Mouse (Mus musculus) liver, embryonic 15.5 days (tissue): ENCODE measurements around the gene Gp9. TPM values are rescaled to one million over a fixed set of nuclear protein-coding genes. Genes with fewer than 3 reads are reported as not detected.

Source experiments
- ATAC-seq: fragments of 200-750 bp; cut with Nextera tagmentation; 2 replicates; pipeline ENCODE4 v1.8.0; 2017; ENCODE audit warnings: moderate number of reproducible peaks, mild to moderate bottlenecking, moderate library complexity; ENCODE audit not compliant: insufficient read depth
- H3K27ac ChIP-seq: fragments of 300-500 bp; sonication (generic); replicated peaks from 2 replicates; pipeline ENCODE4 v1.5.1; 2015; ENCODE audit warnings: mild to moderate bottlenecking, inconsistent platforms
- H3K27me3 ChIP-seq: fragments of 300-500 bp; sonication (generic); 2 replicates; pipeline ENCODE4 v1.6.1; 2015; ENCODE audit warnings: mild to moderate bottlenecking, inconsistent platforms
- H3K36me3 ChIP-seq: fragments of 300-500 bp; sonication (generic); replicated peaks from 2 replicates; pipeline ENCODE4 v1.6.1; 2015; ENCODE audit warnings: moderate library complexity, mild to moderate bottlenecking, inconsistent platforms
- H3K4me1 ChIP-seq: fragments of 300-500 bp; sonication (generic); replicated peaks from 2 replicates; pipeline ENCODE4 v1.6.1; 2015; ENCODE audit warnings: inconsistent platforms
- H3K4me2 ChIP-seq: fragments of 300-500 bp; sonication (generic); 2 replicates; pipeline ENCODE4 v1.6.1; 2015; ENCODE audit warnings: moderate library complexity, mild to moderate bottlenecking, inconsistent platforms
- H3K4me3 ChIP-seq: fragments of 300-500 bp; sonication (generic); replicated peaks from 2 replicates; pipeline ENCODE4 v1.5.1; 2015; ENCODE audit warnings: mild to moderate bottlenecking, inconsistent platforms
- H3K9ac ChIP-seq: fragments of 300-500 bp; sonication (generic); 2 replicates; pipeline ENCODE4 v1.6.1; 2015; ENCODE audit warnings: moderate library complexity, mild to moderate bottlenecking, inconsistent platforms
- H3K9me3 ChIP-seq: fragments of 300-500 bp; sonication (generic); replicated peaks from 2 replicates; pipeline ENCODE4 v1.6.1; 2016; ENCODE audit warnings: inconsistent platforms
- WGBS: fragments of 180-500 bp; shearing (Covaris S2); methylation state at CpG from one replicate; pipeline ENCODE4 v1.1.7; 2015; ENCODE audit warnings: mixed read lengths; ENCODE audit not compliant: insufficient replicate concordance; 5-methylcytosine and 5-hydroxymethylcytosine counted together
- polyA plus RNA-seq: library from polyadenylated mRNA; unstranded; fragments of >200 nt; fragmentation: Nextera tagmentation; extraction: Ambion mirVana; gene quantifications from 2 replicates; pipeline ENCODE4 v1.2.1, GENCODE M21; 2015

Gp9 gene
- polyA plus RNA-seq, 1 experiment from 2014 or later = 26.8 TPM

GRCm38 (mm10) chr6:87802462-87802861, 24.6 kb downstream of the Gp9 start:
- Histone ChIP-seq H3K4me2 (no peak overlapping the region), H3K4me3 (no peak overlapping the region), H3K27ac (no peak overlapping the region), H3K27me3 (no peaks in the 10 kb centered on the region), H3K36me3 (peaks cover 64% of the 10 kb centered on the region), H3K9me3 (no peaks in the 10 kb centered on the region), H3K4me1 (peaks cover 89% of the 10 kb centered on the region), H3K9ac (no peak overlapping the region)
- 76% methylated on average over 7 of the region's 7 CpGs for WGBS
- no peak for ATAC-seq

GRCm38 (mm10) chr6:87804036-87804435, 26.2 kb downstream of the Gp9 start:
- Histone ChIP-seq H3K36me3 (peaks cover 59% of the 10 kb centered on the region), H3K9me3 (no peaks in the 10 kb centered on the region), H3K9ac (no peak overlapping the region), H3K27me3 (no peaks in the 10 kb centered on the region), H3K4me2 (no peak overlapping the region), H3K4me3 (no peak overlapping the region), H3K4me1 (peaks cover 89% of the 10 kb centered on the region), H3K27ac (no peak overlapping the region)
- no peak for ATAC-seq
- WGBS = 40% methylated on average over 1 of the region's 1 CpGs

GRCm38 (mm10) chr6:87804886-87805285, 27.0 kb downstream of the Gp9 start:
- Histone ChIP-seq H3K36me3 (peaks cover 55% of the 10 kb centered on the region), H3K4me3 (no peak overlapping the region), H3K9me3 (no peaks in the 10 kb centered on the region), H3K27ac (peak overlapping the region; percentile 19; the same call in 1 of the 2 replicates), H3K27me3 (no peaks in the 10 kb centered on the region), H3K4me1 (peaks cover 89% of the 10 kb centered on the region), H3K4me2 (no peak overlapping the region), H3K9ac (no peak overlapping the region)
- ATAC-seq = no peak
- 63% methylated on average over 7 of the region's 7 CpGs for WGBS

- Histone ChIP-seq H3K27ac (no peak overlapping the region; the same call in 1 of the 2 replicates), H3K4me1 (peaks cover 89% of the 10 kb centered on the region), H3K9me3 (no peaks in the 10 kb centered on the region), H3K36me3 (peaks cover 55% of the 10 kb centered on the region), H3K27me3 (no peaks in the 10 kb centered on the region), H3K4me2 (no peak overlapping the region), H3K9ac (no peak overlapping the region), H3K4me3 (no peak overlapping the region)
- no peak for ATAC-seq
- WGBS = 88% methylated on average over 7 of the region's 7 CpGs
Measured at GRCm38 (mm10) chr6:87805448-87805847, 27.6 kb downstream of the Gp9 start.

- Histone ChIP-seq H3K36me3 (peaks cover 55% of the 10 kb centered on the region), H3K4me2 (no peak overlapping the region), H3K27ac (peak overlapping the region; percentile 42; the same call in 1 of the 2 replicates), H3K27me3 (no peaks in the 10 kb centered on the region), H3K9me3 (no peaks in the 10 kb centered on the region), H3K4me3 (no peak overlapping the region), H3K4me1 (peaks cover 83% of the 10 kb centered on the region), H3K9ac (no peak overlapping the region)
- ATAC-seq = no peak
- WGBS = 46% methylated on average over 2 of the region's 2 CpGs
Measured at GRCm38 (mm10) chr6:87806028-87806427, 28.2 kb downstream of the Gp9 start.

- peak overlapping the region; percentile 86; the same call in 1 of the 2 replicates for H3K4me2 ChIP-seq
- peak overlapping the region; percentile 100 for H3K27ac ChIP-seq
- H3K4me1 ChIP-seq = peaks cover 77% of the 10 kb centered on the region
- H3K9ac ChIP-seq = no peak overlapping the region
- no peaks in the 10 kb centered on the region for H3K9me3 ChIP-seq
- H3K36me3 ChIP-seq = peaks cover 51% of the 10 kb centered on the region
- H3K4me3 ChIP-seq = no peak overlapping the region; the same call in 1 of the 2 replicates
- no peak for ATAC-seq
- no peaks in the 10 kb centered on the region for H3K27me3 ChIP-seq
- WGBS = 55% methylated on average over 2 of the region's 2 CpGs
Measured at GRCm38 (mm10) chr6:87806857-87807256, 29.0 kb downstream of the Gp9 start.

GRCm38 (mm10) chr6:87807735-87808440, 30.0 kb downstream of the Gp9 start:
- no peak for ATAC-seq
- Histone ChIP-seq H3K4me1 (peaks cover 85% of the 10 kb centered on the region), H3K36me3 (peaks cover 47% of the 10 kb centered on the region), H3K9ac (peak overlapping the region; percentile 62), H3K4me2 (peak overlapping the region; percentile 86), H3K27ac (peak overlapping the region; percentile 100), H3K9me3 (no peaks in the 10 kb centered on the region), H3K4me3 (peak overlapping the region; percentile 86), H3K27me3 (no peaks in the 10 kb centered on the region)
- 51% methylated on average over 4 of the region's 4 CpGs for WGBS

GRCm38 (mm10) chr6:87808521-87808920, 30.6 kb downstream of the Gp9 start:
- Histone ChIP-seq H3K36me3 (peaks cover 46% of the 10 kb centered on the region), H3K9ac (peak overlapping the region; percentile 62), H3K4me3 (peak overlapping the region; percentile 86), H3K9me3 (no peaks in the 10 kb centered on the region), H3K4me2 (peak overlapping the region; percentile 86), H3K27me3 (no peaks in the 10 kb centered on the region), H3K4me1 (peaks cover 86% of the 10 kb centered on the region), H3K27ac (peak overlapping the region; percentile 100)
- WGBS = 42% methylated on average over 3 of the region's 3 CpGs
- no peak for ATAC-seq

GRCm38 (mm10) chr6:87809144-87809543, 31.3 kb downstream of the Gp9 start:
- Histone ChIP-seq H3K4me1 (peaks cover 84% of the 10 kb centered on the region), H3K27me3 (no peaks in the 10 kb centered on the region), H3K4me3 (peak overlapping the region; percentile 86), H3K9ac (peak overlapping the region; percentile 98), H3K9me3 (no peaks in the 10 kb centered on the region), H3K36me3 (peaks cover 39% of the 10 kb centered on the region), H3K27ac (peak overlapping the region; percentile 100), H3K4me2 (peak overlapping the region; percentile 86)
- no peak for ATAC-seq
- WGBS = 55% methylated on average over 2 of the region's 2 CpGs

- H3K4me1 ChIP-seq = peaks cover 79% of the 10 kb centered on the region
- no peaks in the 10 kb centered on the region for H3K27me3 ChIP-seq
- peak; percentile 20 for ATAC-seq
- H3K36me3 ChIP-seq = peaks cover 34% of the 10 kb centered on the region
- H3K9me3 ChIP-seq = no peaks in the 10 kb centered on the region
- H3K27ac ChIP-seq = peak overlapping the region; percentile 100
- H3K9ac ChIP-seq = peak overlapping the region; percentile 98
- H3K4me3 ChIP-seq = peak overlapping the region; percentile 86
- 18% methylated on average over 6 of the region's 6 CpGs for WGBS
- peak overlapping the region; percentile 86 for H3K4me2 ChIP-seq
Measured at GRCm38 (mm10) chr6:87809651-87810161, 31.8 kb downstream of the Gp9 start.

- Histone ChIP-seq H3K9ac (peak overlapping the region; percentile 98), H3K4me3 (peak overlapping the region; percentile 86), H3K27me3 (no peaks in the 10 kb centered on the region), H3K9me3 (no peaks in the 10 kb centered on the region), H3K36me3 (peaks cover 28% of the 10 kb centered on the region; the same call in 1 of the 2 replicates), H3K4me2 (peak overlapping the region; percentile 86), H3K27ac (peak overlapping the region; percentile 100), H3K4me1 (peaks cover 73% of the 10 kb centered on the region)
- 11% methylated on average over 6 of the region's 6 CpGs for WGBS
- no peak for ATAC-seq
Measured at GRCm38 (mm10) chr6:87810311-87810710, 32.4 kb downstream of the Gp9 start.
